Mouse (Mus musculus) heart, adult 18-20 months (tissue): Measurements from ENCODE around the gene Fam227b. TPM values are rescaled to one million over a fixed set of nuclear protein-coding genes. Genes with fewer than 3 reads are reported as not detected.

Experiments
- DNase-seq, 2 experiments: peaks; one replicate each; pipeline ENCODE4 v3.0.0; 2021 to 2022; ENCODE audit warnings: mixed read lengths in 1 of 2
- long read RNA-seq, 2 experiments: library from polyadenylated mRNA; stranded (forward); transcript quantifications; one replicate each; pipeline ENCODE4 v2.0.0; 2021
- total RNA-seq, 2 experiments: library from RNA; stranded (reverse); gene quantifications; 2 replicates each; pipeline ENCODE4 v1.2.3; 2021

Fam227b gene
- total RNA-seq, result under 1 TPM in 1 of 2 experiments, not detected in 1; 0.17 TPM
- long read RNA-seq, experiment 1, result 0 reads
- long read RNA-seq, experiment 2, result 0 reads

GRCm38 (mm10) chr2:126151855-126152571 lies at the start of gene Fam227b, which contains the start of gene Dtwd1:
Gene Fam227b, minus strand, starts transcription at chr2:126152004.
Gene Dtwd1, plus strand, starts transcription at chr2:126152141.
- DNase-seq, result peak; percentile 99

- peak; percentile 26 to 43 for DNase-seq
These were observed 47.2 kb upstream of the Fam227b start for GRCm38 (mm10) chr2:126198971-126199370.

- no peak for DNase-seq
These were observed 44.0 kb upstream of the Fam227b start for GRCm38 (mm10) chr2:126195631-126196356.

- no peak for DNase-seq
These were observed 40.3 kb upstream of the Fam227b start for GRCm38 (mm10) chr2:126192129-126192528.

GRCm38 (mm10) chr2:126191306-126191705 lies 39.5 kb upstream of the Fam227b start:
- DNase-seq, result no peak

GRCm38 (mm10) chr2:126171427-126171826 lies 19.6 kb upstream of the Fam227b start:
- no peak for DNase-seq

- DNase-seq, result no peak
These were observed 15.2 kb upstream of the Fam227b start for GRCm38 (mm10) chr2:126166848-126167617.

- DNase-seq, result no peak
These were observed 14.5 kb upstream of the Fam227b start for GRCm38 (mm10) chr2:126166335-126166734.

GRCm38 (mm10) chr2:126165277-126166018 lies 13.6 kb upstream of the Fam227b start:
- no peak for DNase-seq

GRCm38 (mm10) chr2:126147723-126148122 lies 4.1 kb downstream of the Fam227b start:
- no peak for DNase-seq

- no peak for DNase-seq
These were observed 57.2 kb downstream of the Fam227b start for GRCm38 (mm10) chr2:126094616-126095015.

- DNase-seq, result no peak
These were observed 61.4 kb downstream of the Fam227b start for GRCm38 (mm10) chr2:126090432-126090831.

GRCm38 (mm10) chr2:126086187-126086586 lies 65.6 kb downstream of the Fam227b start:
- peak; percentile 41 for DNase-seq

- DNase-seq, result peak; percentile 45 to 64
These were observed 67.5 kb downstream of the Fam227b start for GRCm38 (mm10) chr2:126084326-126084725.

GRCm38 (mm10) chr2:126079086-126079485 lies 72.7 kb downstream of the Fam227b start:
- DNase-seq, result no peak

- no peak for DNase-seq
These were observed 75.3 kb downstream of the Fam227b start for GRCm38 (mm10) chr2:126076506-126076905.

GRCm38 (mm10) chr2:126073744-126074143 lies 78.1 kb downstream of the Fam227b start:
- DNase-seq, result no peak

- no peak for DNase-seq
These were observed 82.1 kb downstream of the Fam227b start for GRCm38 (mm10) chr2:126069740-126070139.

GRCm38 (mm10) chr2:126065303-126065856 lies 86.4 kb downstream of the Fam227b start:
- no peak for DNase-seq

GRCm38 (mm10) chr2:126064814-126065213 lies 87.0 kb downstream of the Fam227b start:
- no peak for DNase-seq

- no peak for DNase-seq
These were observed 88.9 kb downstream of the Fam227b start for GRCm38 (mm10) chr2:126062876-126063275.
